Mouse (Mus musculus) monocyte, adult 59 days (primary cell): ENCODE measurements around the gene Nat8. TPM values are rescaled to one million over a fixed set of nuclear protein-coding genes. Genes with fewer than 3 reads are reported as not detected.

ENCODE experiments used
- total RNA-seq, 2 experiments: library from RNA; stranded (reverse); gene quantifications; one replicate each; pipeline ENCODE4 v1.2.4; 2023

The Nat8 gene
- not detected for total RNA-seq

DNA sequence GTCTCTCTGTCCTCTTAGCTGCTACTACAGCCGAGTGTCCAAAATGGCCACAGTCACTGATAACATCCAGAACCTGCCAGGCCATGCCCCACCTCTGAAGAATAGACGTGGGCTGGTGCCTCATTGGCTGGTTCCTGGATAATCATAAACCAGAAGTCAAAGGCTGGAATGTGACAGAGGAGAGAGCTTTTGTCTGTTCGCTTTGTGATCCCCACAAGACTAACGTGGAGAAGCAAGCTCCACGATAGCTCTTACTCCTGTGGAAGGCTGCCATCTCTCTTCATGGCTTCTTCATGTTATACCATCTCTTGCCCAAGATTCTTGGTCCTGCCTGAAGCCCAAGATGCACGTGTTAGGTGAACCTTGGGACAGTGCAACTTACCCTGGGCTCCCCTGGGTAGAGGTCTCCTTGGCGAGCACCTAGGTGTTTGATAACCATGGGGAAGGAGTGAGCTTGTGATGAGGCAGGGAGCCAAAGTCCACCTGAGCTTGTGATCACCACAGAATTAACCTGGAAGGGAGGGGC, at the start of gene Nat8:
Gene Nat8, minus strand, starts transcription at position 287 of the 526 bp plus-strand sequence.

DNA sequence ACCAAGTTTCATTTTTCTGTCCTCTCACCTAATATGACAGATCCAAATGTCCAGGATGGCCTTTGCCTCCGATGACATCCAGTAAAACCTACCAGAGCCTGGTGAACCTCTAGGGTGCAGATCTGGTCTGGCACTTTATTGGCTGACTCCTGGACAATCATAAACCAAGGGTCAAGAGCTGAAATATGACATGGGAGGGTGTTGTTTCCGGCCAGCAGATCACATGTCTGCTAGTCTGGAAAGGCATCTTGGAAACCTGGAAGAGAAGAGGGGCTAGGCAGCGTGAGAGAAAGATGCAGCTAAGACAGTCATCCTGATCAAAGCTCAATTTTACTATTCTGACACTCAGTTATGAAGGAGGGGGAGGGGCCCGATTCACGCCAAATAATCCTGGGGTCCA, 37.1 kb upstream of the Nat8 start, which contains the start of gene Nat8f2:
Gene Nat8f2, minus strand, starts transcription at position 153 of the 400 bp plus-strand sequence.

DNA sequence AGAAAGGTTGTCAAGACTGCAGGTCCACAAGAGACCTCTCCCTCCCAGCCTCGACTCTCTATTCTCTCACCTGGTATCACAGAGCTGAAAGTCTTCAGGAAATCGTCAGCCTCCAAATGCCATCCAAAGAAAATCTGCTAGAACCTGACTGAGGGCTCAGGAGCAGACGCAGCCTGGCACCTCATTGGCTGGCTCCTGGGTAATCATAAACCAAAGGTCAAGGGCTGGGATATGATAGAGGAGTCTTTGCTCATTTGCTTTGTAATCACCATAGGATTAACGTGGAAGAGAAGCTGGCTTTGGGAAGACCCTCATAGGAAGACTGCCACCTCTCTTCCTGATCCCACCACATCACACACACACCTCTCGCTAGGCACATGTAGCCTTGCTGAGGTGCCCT, 11.0 kb downstream of the Nat8 start, which contains the start of the genes Nat8f6 and Nat8f5:
Gene Nat8f6, minus strand, starts transcription at position 118 of the 400 bp plus-strand sequence.
Gene Nat8f5, minus strand, starts transcription at position 136 of the 400 bp plus-strand sequence.

Other genes with a start within 250 kb of the Nat8 start
- 1 to 10 TPM; 3.2 to 4.6 TPM for gene Alms1, start 244.6 kb downstream of the Nat8 start, total RNA-seq
- not detected for gene Nat8f7, start 118.9 kb downstream of the Nat8 start, total RNA-seq
- gene Nat8f3, start 66.3 kb downstream of the Nat8 start, total RNA-seq = not detected
- gene Nat8f6, start 11.1 kb downstream of the Nat8 start, total RNA-seq = not detected
- gene Nat8f5, start 11.1 kb downstream of the Nat8 start, total RNA-seq = not detected
- gene Nat8f2, start 37.1 kb upstream of the Nat8 start, total RNA-seq = under 1 TPM in 1 of 2 experiments, not detected in 1; 0.21 TPM
- under 1 TPM; 0.58 to 0.88 TPM for gene Nat8f4, start 72.8 kb upstream of the Nat8 start, total RNA-seq
- 10 to 100 TPM; 12.2 to 14.7 TPM for gene Tprkb, start 79.8 kb upstream of the Nat8 start, total RNA-seq
- 1 to 10 TPM; 2.7 to 4.2 TPM for gene Nat8f1, start 83.6 kb upstream of the Nat8 start, total RNA-seq
- gene Dusp11, start 129.6 kb upstream of the Nat8 start, total RNA-seq = 100 to 1,000 TPM; 166 to 167 TPM
- gene Figla, start 184.1 kb upstream of the Nat8 start, total RNA-seq = not detected
- under 1 TPM; 0.08 to 0.30 TPM for gene Add2, start 196.6 kb upstream of the Nat8 start, total RNA-seq